Mouse (Mus musculus): ENCODE measurements around the gene Olfr46. TPM values are rescaled to one million over a fixed set of nuclear protein-coding genes. Genes with fewer than 3 reads are reported as not detected.

The Olfr46 gene
- total RNA-seq (2023): not detected

GRCm38 (mm10) chr7:140600969-140601368 is at the start of gene Olfr46:
TSS of gene Olfr46 (plus strand) at chr7:140601269.

GRCm38 (mm10) chr7:140567586-140567985 is 33.5 kb upstream of the Olfr46 start, which contains the start of gene Olfr538:
TSS of gene Olfr538 (plus strand) at chr7:140567886.

GRCm38 (mm10) chr7:140628670-140629069 is 27.6 kb downstream of the Olfr46 start, which contains the start of gene Olfr61:
TSS of gene Olfr61 (plus strand) at chr7:140628970.

GRCm38 (mm10) chr7:140646152-140646551 is 45.1 kb downstream of the Olfr46 start, which contains the start of gene Olfr53:
TSS of gene Olfr53 (plus strand) at chr7:140646452.

GRCm38 (mm10) chr7:140659630-140660029 is 58.6 kb downstream of the Olfr46 start, which contains the start of gene Olfr539:
TSS of gene Olfr539 (plus strand) at chr7:140659930.

Other genes starting within 250 kb of the Olfr46 start
- not detected for gene Olfr60, start 239.6 kb upstream of the Olfr46 start, total RNA-seq (2023)
- not detected for gene Olfr530, start 224.9 kb upstream of the Olfr46 start, total RNA-seq (2023)
- not detected for gene Olfr531, start 198.4 kb upstream of the Olfr46 start, total RNA-seq (2023)
- gene Olfr532, start 179.6 kb upstream of the Olfr46 start, total RNA-seq (2023): not detected
- gene Olfr533, start 137.9 kb upstream of the Olfr46 start, total RNA-seq (2023): not detected
- gene Olfr535, start 117.1 kb upstream of the Olfr46 start, total RNA-seq (2023): not detected
- gene Olfr536, start 93.9 kb upstream of the Olfr46 start, total RNA-seq (2023): not detected
- not detected for gene Olfr538, start 33.4 kb upstream of the Olfr46 start, total RNA-seq (2023)
- not detected for gene Olfr61, start 27.7 kb downstream of the Olfr46 start, total RNA-seq (2023)
- not detected for gene Olfr53, start 45.2 kb downstream of the Olfr46 start, total RNA-seq (2023)
- not detected for gene Olfr539, start 58.7 kb downstream of the Olfr46 start, total RNA-seq (2023)
- gene Olfr45, start 80.7 kb downstream of the Olfr46 start, total RNA-seq (2023): not detected
- not detected for gene Olfr541, start 96.0 kb downstream of the Olfr46 start, total RNA-seq (2023)
- gene Cyp2e1, start 162.5 kb downstream of the Olfr46 start, total RNA-seq (2023): not detected
- gene Syce1, start 186.6 kb downstream of the Olfr46 start, total RNA-seq (2023): not detected
- gene Zfp941, start 220.9 kb downstream of the Olfr46 start, total RNA-seq (2023): under 1 TPM; 0.11 to 0.13 TPM
- not detected for gene Urah, start 233.7 kb downstream of the Olfr46 start, total RNA-seq (2023)
- gene Scgb1c1, start 244.3 kb downstream of the Olfr46 start, total RNA-seq (2023): not detected
- not detected for gene Odf3, start 246.5 kb downstream of the Olfr46 start, total RNA-seq (2023)